Mouse (Mus musculus): ENCODE results near the gene Phf6. TPM values are rescaled to one million over a fixed set of nuclear protein-coding genes. Genes with fewer than 3 reads are reported as not detected.
A peak's percentile ranks its signal among the peaks of the same experiment; 100 is the strongest.
"Not testable (repeated sequence)": the region's sequence is repeated elsewhere in the genome, so short reads cannot be mapped to it uniquely, and the experiment has no call there.

The Phf6 gene
- polyA plus RNA-seq, 1 experiment from 2014 or later = 24.9 TPM

GRCm38 (mm10) chrX:52978576-52978975 is 66.5 kb downstream of the Phf6 start:
- H3K9me3 ChIP-seq (replicated peaks) = no peaks in the 10 kb centered on the region
- no peak overlapping the region for H3K27ac ChIP-seq (ENCODE audit: poor library complexity, severe bottlenecking)
- ATAC-seq (ENCODE audit: insufficient number of reproducible peaks, low FRiP score) = no peak
- no peaks in the 10 kb centered on the region for H3K27me3 ChIP-seq (replicated peaks)
- WGBS = 32% methylated on average over 1 of the region's 1 CpGs
- no peak overlapping the region for H3K4me2 ChIP-seq
- H3K4me3 ChIP-seq = no peak overlapping the region
- H3K36me3 ChIP-seq = no peaks in the 10 kb centered on the region
- no peak overlapping the region for H3K9ac ChIP-seq
- H3K4me1 ChIP-seq (replicated peaks) = no peaks in the 10 kb centered on the region

- Histone ChIP-seq H3K9ac (no peak overlapping the region), H3K36me3 (no peaks in the 10 kb centered on the region), H3K9me3 (replicated peaks) (no peaks in the 10 kb centered on the region), H3K4me3 (no peak overlapping the region), H3K27me3 (replicated peaks) (no peaks in the 10 kb centered on the region), H3K4me2 (no peak overlapping the region), H3K4me1 (replicated peaks) (no peaks in the 10 kb centered on the region), H3K27ac (ENCODE audit: poor library complexity, severe bottlenecking) (no peak overlapping the region)
- WGBS = 72% methylated on average over 3 of the region's 3 CpGs
- ATAC-seq (ENCODE audit: insufficient number of reproducible peaks, low FRiP score) = no peak
Measured at GRCm38 (mm10) chrX:52981378-52981777, 69.3 kb downstream of the Phf6 start.

GRCm38 (mm10) chrX:52987905-52988783 is 76.1 kb downstream of the Phf6 start, which contains the start of gene Hprt:
Hprt (plus strand) TSS chrX:52988137.
- H3K4me3 ChIP-seq = peak within 1 kb of the TSS; percentile 71
- 15% methylated on average over 72 of the region's 72 CpGs for WGBS
- ATAC-seq (ENCODE audit: insufficient number of reproducible peaks, low FRiP score) = peak; percentile 95
- no peaks in the 10 kb centered on the region for H3K27me3 ChIP-seq (replicated peaks)
- H3K4me2 ChIP-seq = peak within 1 kb of the TSS; percentile 65
- H3K4me1 ChIP-seq (replicated peaks) = peaks cover 6% of the 10 kb centered on the region
- no peaks in the 10 kb centered on the region for H3K9me3 ChIP-seq (replicated peaks)
- H3K36me3 ChIP-seq = no peaks in the 10 kb centered on the region
- peak within 1 kb of the TSS; percentile 94 for H3K27ac ChIP-seq (ENCODE audit: poor library complexity, severe bottlenecking)
- H3K9ac ChIP-seq = peak within 1 kb of the TSS; percentile 84

GRCm38 (mm10) chrX:52994726-52995125 is 82.7 kb downstream of the Phf6 start:
- 85% methylated on average over 5 of the region's 5 CpGs for WGBS

GRCm38 (mm10) chrX:53004887-53005286 is 92.8 kb downstream of the Phf6 start:
- not testable (repeated sequence) for H3K4me3 ChIP-seq; H3K27ac ChIP-seq (ENCODE audit: poor library complexity, severe bottlenecking); H3K27me3 ChIP-seq (replicated peaks); H3K4me2 ChIP-seq; ATAC-seq (ENCODE audit: insufficient number of reproducible peaks, low FRiP score); H3K9me3 ChIP-seq (replicated peaks); H3K9ac ChIP-seq; H3K4me1 ChIP-seq (replicated peaks)
- peaks cover 23% of the 10 kb centered on the region for H3K36me3 ChIP-seq
- WGBS = 61% methylated on average over 4 of the region's 4 CpGs

More at GRCm38 (mm10) chrX:52994726-52995125, 82.7 kb downstream of the Phf6 start:
- not testable (repeated sequence) for H3K36me3 ChIP-seq; H3K4me1 ChIP-seq (replicated peaks); H3K9me3 ChIP-seq (replicated peaks); ATAC-seq (ENCODE audit: insufficient number of reproducible peaks, low FRiP score); H3K4me3 ChIP-seq; H3K27ac ChIP-seq (ENCODE audit: poor library complexity, severe bottlenecking); H3K9ac ChIP-seq; H3K27me3 ChIP-seq (replicated peaks); H3K4me2 ChIP-seq

- Histone ChIP-seq H3K4me2 (no peak overlapping the region), H3K9ac (no peak overlapping the region), H3K4me1 (replicated peaks) (no peaks in the 10 kb centered on the region), H3K27ac (ENCODE audit: poor library complexity, severe bottlenecking) (no peak overlapping the region), H3K4me3 (no peak overlapping the region), H3K27me3 (replicated peaks) (no peaks in the 10 kb centered on the region), H3K36me3 (peaks cover 15% of the 10 kb centered on the region; the same call in 1 of the 2 replicates), H3K9me3 (replicated peaks) (no peaks in the 10 kb centered on the region)
- no peak for ATAC-seq (ENCODE audit: insufficient number of reproducible peaks, low FRiP score)
- WGBS = 42% methylated on average over 3 of the region's 3 CpGs
Measured at GRCm38 (mm10) chrX:53006062-53006461, 94.0 kb downstream of the Phf6 start.

Other genes with a start within 250 kb of the Phf6 start
- 0.40 and 0.69 TPM in 2 replicates for gene Ccdc160, start 121.1 kb upstream of the Phf6 start, polyA plus RNA-seq (2016; fragmentation: Nextera tagmentation; extraction: Ambion mirVana)
- gene Hprt, start 75.9 kb downstream of the Phf6 start, polyA plus RNA-seq (2016; fragmentation: Nextera tagmentation; extraction: Ambion mirVana) = 179 and 190 TPM in 2 replicates

Measured in heart, embryonic 12.5 days (tissue).